Mouse (Mus musculus) kidney, embryonic 15.5 days (tissue): ENCODE data around the gene Acly. TPM values are rescaled to one million over a fixed set of nuclear protein-coding genes. Genes with fewer than 3 reads are reported as not detected.
A peak's percentile ranks its signal among the peaks of the same experiment; 100 is the strongest.
"Not testable (repeated sequence)": the region's sequence is repeated elsewhere in the genome, so short reads cannot be mapped to it uniquely, and the experiment has no call there.

Source experiments
- ATAC-seq: fragments of 200-750 bp; cut with Nextera tagmentation; replicated peaks from 2 replicates; pipeline ENCODE4 v1.8.0; 2017; ENCODE audit warnings: moderate TSS enrichment; ENCODE audit not compliant: low FRiP score
- H3K27ac ChIP-seq: fragments of 300-500 bp; sonication (generic); 2 replicates; pipeline ENCODE4 v1.5.1; 2015; ENCODE audit warnings: mild to moderate bottlenecking, inconsistent platforms
- H3K27me3 ChIP-seq: fragments of 300-500 bp; sonication (generic); 2 replicates; pipeline ENCODE4 v1.6.1; 2015; ENCODE audit warnings: inconsistent platforms
- H3K36me3 ChIP-seq: fragments of 300-500 bp; sonication (generic); 2 replicates; pipeline ENCODE4 v1.6.1; 2015; ENCODE audit warnings: inconsistent platforms
- H3K4me1 ChIP-seq: fragments of 300-500 bp; sonication (generic); 2 replicates; pipeline ENCODE4 v1.6.1; 2015; ENCODE audit warnings: inconsistent platforms
- H3K4me2 ChIP-seq: fragments of 300-500 bp; sonication (generic); 2 replicates; pipeline ENCODE4 v1.6.1; 2015; ENCODE audit warnings: moderate library complexity, mild to moderate bottlenecking, inconsistent platforms
- H3K4me3 ChIP-seq: fragments of 300-500 bp; sonication (generic); replicated peaks from 2 replicates; pipeline ENCODE4 v1.5.1; 2015; ENCODE audit warnings: mild to moderate bottlenecking, inconsistent platforms
- H3K9ac ChIP-seq: fragments of 300-500 bp; sonication (generic); 2 replicates; pipeline ENCODE4 v1.6.1; 2015; ENCODE audit warnings: mild to moderate bottlenecking, inconsistent platforms
- H3K9me3 ChIP-seq: fragments of 300-500 bp; sonication (generic); replicated peaks from 2 replicates; pipeline ENCODE4 v1.6.1; 2016; ENCODE audit warnings: inconsistent platforms
- WGBS: fragments of 180-500 bp; shearing (Covaris S2); methylation state at CpG from one replicate; pipeline ENCODE4 v1.1.7; 2015; ENCODE audit warnings: mixed read lengths; 5-methylcytosine and 5-hydroxymethylcytosine counted together
- polyA plus RNA-seq: library from polyadenylated mRNA; unstranded; fragments of >200 nt; fragmentation: Nextera tagmentation; extraction: Ambion mirVana; gene quantifications from 2 replicates; pipeline ENCODE4 v1.2.1, GENCODE M21; 2015

Acly gene
- polyA plus RNA-seq, 1 experiment from 2014 or later, result 175 TPM

- Histone ChIP-seq H3K4me3 (peak within 1 kb of the TSS; percentile 47), H3K27me3 (no peaks in the 10 kb centered on the region), H3K4me2 (peak within 1 kb of the TSS; percentile 80), H3K9ac (peak within 1 kb of the TSS; percentile 50), H3K4me1 (peaks cover 16% of the 10 kb centered on the region), H3K9me3 (no peaks in the 10 kb centered on the region), H3K27ac (peak within 1 kb of the TSS; percentile 72), H3K36me3 (no peaks in the 10 kb centered on the region)
- peak; percentile 98 for ATAC-seq
- 5% methylated on average over 28 of the region's 28 CpGs for WGBS
Measured at GRCm38 (mm10) chr11:100544832-100545745, 17.3 kb upstream of the Acly start, which contains the start of gene Ttc25. Gene Ttc25 (plus strand): TSS chr11:100545607.

DNA sequence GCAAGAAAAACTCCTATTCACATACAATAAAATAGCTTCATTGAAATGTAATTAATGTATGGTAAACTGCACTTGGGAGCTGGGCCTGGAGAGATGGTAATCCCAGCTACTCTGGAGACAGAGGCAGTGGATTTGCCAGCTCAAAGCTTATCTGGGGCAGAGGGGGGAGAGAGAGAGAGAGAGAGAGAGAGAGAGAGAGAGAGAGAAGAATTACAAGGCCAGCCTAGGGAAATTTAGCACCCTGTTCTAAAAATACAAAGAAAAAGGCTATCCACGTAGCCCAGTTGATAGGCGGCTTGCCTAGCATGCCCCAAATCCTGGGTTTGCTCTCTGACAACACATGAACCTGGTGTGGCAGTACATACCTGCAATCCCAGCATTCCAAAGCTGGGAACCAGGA lies 13.8 kb upstream of the Acly start:
- no peaks in the 10 kb centered on the region for H3K27me3 ChIP-seq
- no peak overlapping the region for H3K9ac ChIP-seq
- no peaks in the 10 kb centered on the region for H3K36me3 ChIP-seq
- H3K27ac ChIP-seq, result no peak overlapping the region
- H3K4me2 ChIP-seq, result no peak overlapping the region
- WGBS, result 91% methylated on average over 2 of the region's 2 CpGs
- H3K4me3 ChIP-seq, result no peak overlapping the region
- H3K9me3 ChIP-seq, result no peaks in the 10 kb centered on the region
- H3K4me1 ChIP-seq, result peaks cover 16% of the 10 kb centered on the region
- ATAC-seq, result no peak

GRCm38 (mm10) chr11:100540966-100541365 lies 13.2 kb upstream of the Acly start:
- Histone ChIP-seq H3K27ac (no peak overlapping the region), H3K9ac (no peak overlapping the region), H3K4me3 (no peak overlapping the region), H3K4me1 (peaks cover 13% of the 10 kb centered on the region), H3K27me3 (no peaks in the 10 kb centered on the region), H3K36me3 (no peaks in the 10 kb centered on the region), H3K4me2 (no peak overlapping the region), H3K9me3 (no peaks in the 10 kb centered on the region)
- no peak for ATAC-seq
- WGBS, result 25% methylated on average over 6 of the region's 6 CpGs

DNA sequence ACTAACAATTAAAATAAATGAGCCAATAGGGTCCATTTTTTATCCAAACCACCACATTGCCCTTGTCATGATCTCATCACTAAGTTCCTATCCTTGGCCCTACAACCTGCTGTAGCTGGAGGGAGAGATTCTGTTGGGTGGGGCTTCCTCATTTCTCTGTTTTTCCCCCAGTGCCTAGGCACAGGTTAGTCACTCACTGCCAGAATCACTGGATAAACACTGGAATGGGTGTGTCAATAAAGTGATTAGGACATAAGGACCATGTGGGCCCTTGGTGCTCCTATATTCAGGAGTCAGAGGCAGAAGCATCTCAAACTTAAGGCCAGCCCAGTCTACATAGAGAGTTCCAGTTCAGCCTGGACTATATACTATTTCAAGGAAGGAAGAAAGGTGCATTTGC lies 8.7 kb upstream of the Acly start:
- Histone ChIP-seq H3K27me3 (no peaks in the 10 kb centered on the region), H3K36me3 (no peaks in the 10 kb centered on the region), H3K4me3 (no peak overlapping the region), H3K4me2 (no peak overlapping the region), H3K4me1 (no peaks in the 10 kb centered on the region), H3K9ac (no peak overlapping the region), H3K27ac (no peak overlapping the region), H3K9me3 (no peaks in the 10 kb centered on the region)
- no peak for ATAC-seq

GRCm38 (mm10) chr11:100535996-100536395 lies 8.2 kb upstream of the Acly start:
- ATAC-seq, result no peak
- no peaks in the 10 kb centered on the region for H3K36me3 ChIP-seq
- H3K27ac ChIP-seq, result no peak overlapping the region
- no peak overlapping the region for H3K4me2 ChIP-seq
- no peaks in the 10 kb centered on the region for H3K4me1 ChIP-seq
- no peak overlapping the region for H3K4me3 ChIP-seq
- H3K9ac ChIP-seq, result no peak overlapping the region
- WGBS, result 85% methylated on average over 1 of the region's 1 CpGs
- H3K9me3 ChIP-seq, result no peaks in the 10 kb centered on the region
- no peaks in the 10 kb centered on the region for H3K27me3 ChIP-seq

GRCm38 (mm10) chr11:100534821-100535220 lies 7.0 kb upstream of the Acly start:
- not testable (repeated sequence) for H3K4me1 ChIP-seq
- WGBS, result 85% methylated on average over 6 of the region's 6 CpGs

DNA sequence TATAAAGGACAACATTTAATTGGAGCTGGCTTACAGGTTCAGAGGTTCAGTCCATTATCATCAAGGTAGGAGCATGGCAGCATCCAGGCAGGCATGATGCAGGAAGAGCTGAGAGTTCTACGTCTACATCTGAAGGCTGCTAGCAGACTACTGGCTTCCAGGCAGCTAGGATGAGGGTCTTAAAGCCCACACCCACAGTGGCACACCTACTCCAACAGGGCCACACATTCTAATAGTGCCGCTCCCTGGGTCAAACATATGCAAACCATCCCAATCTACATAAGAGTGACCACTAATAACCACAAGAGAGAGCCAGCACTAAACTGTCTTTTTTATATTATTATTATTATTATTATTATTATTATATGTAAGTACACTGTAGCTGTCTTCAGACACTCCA lies 6.6 kb upstream of the Acly start:
- WGBS, result 80% methylated on average over 2 of the region's 2 CpGs
- not testable (repeated sequence) for H3K9ac ChIP-seq, H3K4me3 ChIP-seq, ATAC-seq, H3K36me3 ChIP-seq, H3K27me3 ChIP-seq, H3K9me3 ChIP-seq, H3K4me1 ChIP-seq, H3K27ac ChIP-seq, H3K4me2 ChIP-seq

More at GRCm38 (mm10) chr11:100534821-100535220, 7.0 kb upstream of the Acly start:
- not testable (repeated sequence) for H3K4me2 ChIP-seq, H3K4me3 ChIP-seq, H3K9me3 ChIP-seq, ATAC-seq, H3K27me3 ChIP-seq, H3K9ac ChIP-seq, H3K27ac ChIP-seq, H3K36me3 ChIP-seq

GRCm38 (mm10) chr11:100533871-100534270 lies 6.1 kb upstream of the Acly start:
- Histone ChIP-seq H3K27me3 (no peaks in the 10 kb centered on the region), H3K9ac (no peak overlapping the region), H3K27ac (no peak overlapping the region), H3K9me3 (no peaks in the 10 kb centered on the region), H3K36me3 (no peaks in the 10 kb centered on the region), H3K4me3 (no peak overlapping the region), H3K4me2 (no peak overlapping the region), H3K4me1 (no peaks in the 10 kb centered on the region)
- ATAC-seq, result no peak
- 83% methylated on average over 6 of the region's 6 CpGs for WGBS

GRCm38 (mm10) chr11:100528375-100529165 lies 770 bp upstream of the Acly start:
- Histone ChIP-seq H3K4me1 (peaks cover 35% of the 10 kb centered on the region), H3K36me3 (peaks cover 11% of the 10 kb centered on the region), H3K9ac (peak overlapping the region; percentile 51), H3K9me3 (no peaks in the 10 kb centered on the region), H3K27me3 (no peaks in the 10 kb centered on the region), H3K4me2 (peak overlapping the region; percentile 89), H3K4me3 (peak overlapping the region; percentile 86), H3K27ac (peak overlapping the region; percentile 78)
- WGBS, result 21% methylated on average over 19 of the region's 19 CpGs
- no peak; the same call in 1 of the 2 replicates for ATAC-seq

GRCm38 (mm10) chr11:100527066-100527457 lies 738 bp downstream of the Acly start:
- peak overlapping the region; percentile 89 for H3K4me2 ChIP-seq
- under 1% methylated on average over 26 of the region's 26 CpGs for WGBS
- peaks cover 35% of the 10 kb centered on the region for H3K4me1 ChIP-seq
- H3K9ac ChIP-seq, result peak overlapping the region; percentile 87
- peak overlapping the region; percentile 94 for H3K27ac ChIP-seq
- peak; percentile 34 for ATAC-seq
- peak overlapping the region; percentile 86 for H3K4me3 ChIP-seq
- H3K9me3 ChIP-seq, result no peaks in the 10 kb centered on the region
- H3K36me3 ChIP-seq, result peaks cover 27% of the 10 kb centered on the region
- no peaks in the 10 kb centered on the region for H3K27me3 ChIP-seq

GRCm38 (mm10) chr11:100526052-100526816 lies 1.6 kb downstream of the Acly start:
- H3K27me3 ChIP-seq, result no peaks in the 10 kb centered on the region
- H3K27ac ChIP-seq, result 0 out of 2 replicates have a peak overlapping the region, but pooled peaks have one; percentile 94
- H3K4me3 ChIP-seq, result peak overlapping the region; percentile 86
- no peaks in the 10 kb centered on the region for H3K9me3 ChIP-seq
- H3K9ac ChIP-seq, result peak overlapping the region; percentile 87
- peaks cover 42% of the 10 kb centered on the region for H3K4me1 ChIP-seq
- WGBS, result 11% methylated on average over 15 of the region's 15 CpGs
- no peak for ATAC-seq
- H3K36me3 ChIP-seq, result peaks cover 35% of the 10 kb centered on the region
- peak overlapping the region; percentile 89 for H3K4me2 ChIP-seq
